Mouse (Mus musculus) myocyte (in vitro differentiated cells): ENCODE data around the gene Hao1. TPM values are rescaled to one million over a fixed set of nuclear protein-coding genes. Genes with fewer than 3 reads are reported as not detected.

ENCODE experiments used
- H3K27me3 ChIP-seq: one replicate; pipeline ENCODE4 v1.6.1; 2011; ENCODE audit not compliant: control insufficient read depth, insufficient read depth, insufficient read length
- H3K36me3 ChIP-seq: one replicate; pipeline ENCODE4 v1.6.1; 2011; ENCODE audit not compliant: control insufficient read depth, insufficient read depth
- H3K4me2 ChIP-seq: one replicate; pipeline ENCODE4 v1.6.1; 2011; ENCODE audit warnings: low read depth, control low read depth
- H3K4me3 ChIP-seq: one replicate; pipeline ENCODE4 v1.5.1; 2011; ENCODE audit warnings: mild to moderate bottlenecking, control low read depth, moderate library complexity
- H3K79me2 ChIP-seq: one replicate; pipeline ENCODE4 v1.6.1; 2011; ENCODE audit not compliant: control insufficient read depth, insufficient read depth
- H3ac ChIP-seq: one replicate; pipeline ENCODE4 v1.6.1; 2011; ENCODE audit not compliant: control insufficient read depth, insufficient read length
- CEBPB ChIP-seq: IDR thresholded peaks from 2 replicates; pipeline ENCODE4 v1.6.1; 2011; ENCODE audit warnings: mild to moderate bottlenecking, moderate library complexity; ENCODE audit not compliant: poor library complexity, insufficient read depth, severe bottlenecking
- E2F4 ChIP-seq: IDR thresholded peaks from one replicate; pipeline ENCODE4 v1.6.1; 2011; ENCODE audit warnings: mild to moderate bottlenecking, control low read depth, moderate library complexity; ENCODE audit not compliant: insufficient read depth
- MAX ChIP-seq: IDR thresholded peaks from one replicate; pipeline ENCODE4 v1.6.1; 2011; ENCODE audit warnings: low read depth, mild to moderate bottlenecking, control low read depth
- MYOD1 ChIP-seq, 3 experiments: IDR thresholded peaks; one replicate each; pipeline ENCODE4 v1.6.1; 2011; ENCODE audit warnings: control low read depth in 2 of 3, low read depth in 2 of 3, mild to moderate bottlenecking in 2 of 3, moderate library complexity in 1 of 3; ENCODE audit not compliant: insufficient read length in 2 of 3, control insufficient read depth in 1 of 3
- MYOG ChIP-seq, 3 experiments: IDR thresholded peaks; one replicate each; pipeline ENCODE4 v1.6.1; 2011; ENCODE audit warnings: control low read depth in 2 of 3, low read depth in 2 of 3, mild to moderate bottlenecking in 2 of 3; ENCODE audit not compliant: insufficient read length in 2 of 3, control insufficient read depth in 1 of 3, insufficient read depth in 1 of 3
- POLR2A ChIP-seq: IDR thresholded peaks from one replicate; pipeline ENCODE4 v1.6.1; 2011; ENCODE audit warnings: low read depth, mild to moderate bottlenecking, control low read depth, moderate library complexity; ENCODE audit not compliant: insufficient read length
- POLR2AphosphoS2 ChIP-seq: IDR thresholded peaks from one replicate; pipeline ENCODE4 v1.6.1; 2011; ENCODE audit warnings: low read depth, control low read depth; ENCODE audit not compliant: insufficient read length
- REST ChIP-seq: IDR thresholded peaks from one replicate; pipeline ENCODE4 v1.6.1; 2011; ENCODE audit warnings: mild to moderate bottlenecking, control low read depth, moderate library complexity; ENCODE audit not compliant: insufficient read depth, insufficient read length
- SRF ChIP-seq: IDR thresholded peaks from one replicate; pipeline ENCODE4 v1.6.1; 2011; ENCODE audit warnings: low read depth; ENCODE audit not compliant: control insufficient read depth, insufficient read length
- TCF12 ChIP-seq: IDR thresholded peaks from one replicate; pipeline ENCODE4 v1.6.1; 2011; ENCODE audit warnings: mild to moderate bottlenecking, control low read depth; ENCODE audit not compliant: poor library complexity, insufficient read depth, severe bottlenecking
- TCF3 ChIP-seq: IDR thresholded peaks from one replicate; pipeline ENCODE4 v1.6.1; 2011; ENCODE audit warnings: low read depth, control low read depth; ENCODE audit not compliant: insufficient read length
- USF1 ChIP-seq: IDR thresholded peaks from one replicate; pipeline ENCODE4 v1.6.1; 2011; ENCODE audit warnings: low read depth, mild to moderate bottlenecking, control low read depth, moderate library complexity
- polyA plus RNA-seq: library from polyadenylated mRNA; unstranded; fragments of >200 nt; fragmentation: generic; extraction: Trizol; gene quantifications from one replicate; pipeline ENCODE4 v1.2.1, GENCODE M21; 2012; ENCODE audit warnings: missing spikeins

Hao1 gene
- polyA plus RNA-seq, 1 experiment, result 0.13 TPM

DNA sequence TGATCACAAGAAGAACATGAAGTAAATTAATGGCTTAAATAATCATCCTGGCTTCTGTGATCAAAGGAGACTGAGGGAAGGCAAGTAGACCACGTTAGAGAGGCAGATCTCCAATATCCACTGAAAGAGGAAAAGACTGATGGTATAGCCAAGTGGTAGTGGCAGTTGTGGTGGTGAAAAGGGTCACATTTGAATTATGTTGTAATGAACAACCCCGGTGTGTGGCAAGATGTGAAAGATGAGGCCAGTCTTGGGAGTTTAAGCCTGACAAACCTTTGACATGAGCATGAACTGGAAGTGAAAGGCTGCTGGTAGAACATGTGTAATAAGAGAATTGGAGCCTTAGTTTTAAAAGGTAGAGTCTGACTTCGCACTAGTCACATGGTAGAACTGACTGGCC, 54.4 kb downstream of the Hao1 start:
- no peak overlapping the region for H3ac ChIP-seq
- no peak overlapping the region for H3K4me2 ChIP-seq
- TF ChIP-seq TCF12 (no peak), CEBPB (no peak), REST (no peak), E2F4 (no peak), SRF (no peak), POLR2A (no peak), MYOD1 (IDR thresholded peaks at IDR 0.05; ENCODE audit: control insufficient read depth in 1 of 3, insufficient read length in 2 of 3, low read depth in 2 of 3) (no peak), MAX (no peak), POLR2AphosphoS2 (no peak)
- no peak overlapping the region for H3K4me3 ChIP-seq
- no peaks in the 10 kb centered on the region for H3K27me3 ChIP-seq
- H3K79me2 ChIP-seq, result no peaks in the 10 kb centered on the region
- H3K36me3 ChIP-seq, result no peaks in the 10 kb centered on the region

DNA sequence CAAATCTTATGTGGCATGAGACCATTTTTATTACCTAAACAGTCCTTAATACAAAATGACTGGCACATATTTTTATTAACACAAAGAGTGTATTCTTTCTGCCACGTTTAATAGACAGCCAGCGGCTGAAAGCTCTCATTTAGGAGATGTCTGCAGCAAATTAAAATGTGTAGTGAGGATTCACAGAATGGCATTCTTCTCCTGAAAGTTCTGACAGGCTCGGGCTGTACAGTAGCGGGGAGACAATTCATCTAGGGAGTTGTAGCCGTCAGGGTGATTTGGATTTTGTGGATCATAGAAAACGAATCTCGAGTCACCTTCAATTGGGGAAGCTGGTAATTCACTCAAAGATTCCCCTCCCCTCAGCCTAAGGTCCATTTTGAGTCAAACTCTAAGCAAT, 55.7 kb downstream of the Hao1 start:
- TF ChIP-seq CEBPB (no peak), MYOG (IDR thresholded peaks at IDR 0.05; ENCODE audit: control insufficient read depth in 1 of 3, insufficient read depth in 1 of 3, insufficient read length in 2 of 3, low read depth in 2 of 3) (no peak), MYOD1 (IDR thresholded peaks at IDR 0.05; ENCODE audit: control insufficient read depth in 1 of 3, insufficient read length in 2 of 3, low read depth in 2 of 3) (no peak), REST (no peak), TCF12 (no peak), TCF3 (no peak), USF1 (no peak), POLR2AphosphoS2 (no peak), SRF (no peak), E2F4 (no peak), POLR2A (no peak)
- H3K4me2 ChIP-seq, result no peak overlapping the region
- H3K36me3 ChIP-seq, result no peaks in the 10 kb centered on the region
- H3K4me3 ChIP-seq, result no peak overlapping the region
- H3K79me2 ChIP-seq, result no peaks in the 10 kb centered on the region
- H3K27me3 ChIP-seq, result no peaks in the 10 kb centered on the region
- H3ac ChIP-seq, result no peak overlapping the region

DNA sequence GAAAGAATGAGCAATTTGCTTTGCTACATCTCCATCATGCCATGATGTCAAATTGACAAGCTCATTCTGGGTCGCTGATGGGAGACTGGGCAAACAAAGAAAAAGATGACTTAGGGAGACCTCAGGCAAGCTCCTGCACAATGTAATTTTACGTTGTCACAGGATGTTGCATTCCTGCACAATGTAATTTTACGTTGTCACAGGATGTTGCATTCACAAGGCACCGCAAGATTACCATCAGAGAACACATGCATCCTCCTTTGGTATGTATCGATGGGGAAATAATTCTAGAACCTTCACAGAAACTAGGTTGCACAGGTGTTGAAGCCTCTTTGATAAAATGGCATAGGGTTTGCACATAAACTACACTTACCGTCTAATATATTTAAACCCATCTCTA, 65.5 kb downstream of the Hao1 start:
- no peaks in the 10 kb centered on the region for H3K79me2 ChIP-seq
- TF ChIP-seq POLR2A, result no peak
- TF ChIP-seq TCF3, result no peak
- no peak for TF ChIP-seq MAX
- TF ChIP-seq REST, result no peak
- TF ChIP-seq SRF, result no peak
- TF ChIP-seq MYOG (IDR thresholded peaks at IDR 0.05; ENCODE audit: control insufficient read depth in 1 of 3, insufficient read depth in 1 of 3, insufficient read length in 2 of 3, low read depth in 2 of 3), result no peak
- no peak for TF ChIP-seq TCF12
- no peak for TF ChIP-seq MYOD1 (IDR thresholded peaks at IDR 0.05; ENCODE audit: control insufficient read depth in 1 of 3, insufficient read length in 2 of 3, low read depth in 2 of 3)
- no peak for TF ChIP-seq USF1
- TF ChIP-seq E2F4, result no peak
- TF ChIP-seq POLR2AphosphoS2, result no peak
- no peak for TF ChIP-seq CEBPB
- no peaks in the 10 kb centered on the region for H3K36me3 ChIP-seq
- no peaks in the 10 kb centered on the region for H3K27me3 ChIP-seq
- H3K4me3 ChIP-seq, result no peak overlapping the region
- H3K4me2 ChIP-seq, result no peak overlapping the region
- no peak overlapping the region for H3ac ChIP-seq

DNA sequence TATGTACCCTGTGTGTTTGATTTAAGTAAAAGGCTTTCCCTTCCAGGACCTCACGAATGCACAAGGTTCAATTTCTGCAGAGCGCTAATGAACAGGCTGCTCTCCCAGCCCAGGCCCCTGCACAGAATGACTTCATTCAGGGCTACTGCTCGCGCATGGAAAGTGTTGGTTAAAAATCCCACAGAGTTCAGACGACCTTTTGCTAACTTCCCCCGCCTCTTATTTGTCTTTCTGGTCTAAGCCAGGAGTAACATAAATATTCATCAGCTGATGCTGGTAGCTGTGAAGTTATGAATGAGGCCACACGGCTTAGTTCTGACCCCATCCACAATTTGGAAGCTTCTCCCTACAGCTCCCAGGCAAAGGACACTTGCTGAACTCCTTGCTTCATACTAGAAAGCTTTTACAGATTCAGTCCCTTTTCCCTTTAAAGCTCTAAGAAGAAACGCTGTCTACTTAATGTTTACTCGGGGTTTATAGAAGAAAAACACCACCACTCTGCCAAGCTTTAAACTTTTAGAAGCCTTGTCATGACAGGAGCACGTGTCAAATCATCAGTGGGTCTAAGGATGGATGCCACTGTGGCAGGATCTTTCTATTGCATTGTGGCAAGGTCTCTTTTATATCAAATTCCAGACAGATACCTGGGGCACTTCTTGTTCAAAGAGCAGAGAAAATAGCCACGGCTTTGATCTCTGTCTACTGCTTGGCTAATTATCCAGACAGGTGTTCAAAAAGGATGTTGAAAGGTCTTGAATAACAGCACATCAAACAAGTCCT, 67.9 kb downstream of the Hao1 start:
- H3K79me2 ChIP-seq, result no peaks in the 10 kb centered on the region
- H3K4me2 ChIP-seq, result no peak overlapping the region
- no peak overlapping the region for H3K4me3 ChIP-seq
- no peaks in the 10 kb centered on the region for H3K27me3 ChIP-seq
- H3ac ChIP-seq, result no peak overlapping the region
- no peaks in the 10 kb centered on the region for H3K36me3 ChIP-seq
- TF ChIP-seq MAX (no peak), TCF3 (no peak), E2F4 (no peak), TCF12 (no peak), SRF (no peak), CEBPB (no peak), MYOD1 (IDR thresholded peaks at IDR 0.05; ENCODE audit: control insufficient read depth in 1 of 3, insufficient read length in 2 of 3, low read depth in 2 of 3) (no peak), POLR2A (no peak), REST (no peak), USF1 (no peak), POLR2AphosphoS2 (no peak)
